Mouse (Mus musculus): ENCODE measurements at regions not wholly inside any gene's neighbourhood (a gene's known extent, or its start where the extent isn't known, plus 50 kb on each side); places are given as distances from the start of the nearest gene placed in this dataset.

DNA sequence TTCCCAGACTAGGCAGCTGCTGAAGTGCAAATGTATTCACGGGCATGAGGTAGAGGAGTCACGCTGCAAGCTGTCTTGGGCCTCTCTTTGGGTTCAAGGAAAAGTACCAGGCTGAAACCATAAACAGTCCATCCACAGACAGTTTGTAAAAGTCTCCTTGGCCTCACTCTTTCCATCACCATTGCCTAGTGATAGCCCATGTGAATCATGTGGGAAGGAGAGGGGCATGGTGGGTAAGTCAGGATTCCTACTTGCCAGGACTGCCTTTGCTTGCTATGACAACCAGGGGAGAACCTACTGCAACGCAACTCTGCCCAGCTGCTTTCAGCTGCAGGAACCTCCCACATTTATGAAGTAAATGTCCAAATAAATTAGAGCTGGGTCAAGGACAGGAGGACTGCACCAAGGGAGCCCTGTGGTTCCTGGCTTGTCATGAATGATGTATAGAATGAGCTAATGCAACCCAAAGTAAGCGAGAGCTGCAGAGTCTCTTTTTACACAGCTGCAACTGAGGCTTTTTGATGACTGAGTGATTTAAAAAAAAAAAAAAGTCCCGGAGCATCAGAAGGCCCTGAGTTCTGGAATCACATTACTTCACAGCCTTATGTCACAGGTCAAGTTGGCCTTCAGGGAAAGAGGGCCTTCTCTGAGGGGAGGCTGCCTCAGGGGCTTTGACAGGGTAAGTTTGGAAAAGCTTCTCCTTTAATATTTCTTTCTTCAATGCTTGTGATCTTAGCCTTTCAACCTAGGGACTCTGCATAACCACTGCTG lies 420.7 kb upstream of the Slc30a5 start:
- no peak for ATAC-seq (replicated peaks; ENCODE audit: insufficient number of reproducible peaks, low FRiP score, low TSS enrichment, poor library complexity, severe bottlenecking)

DNA sequence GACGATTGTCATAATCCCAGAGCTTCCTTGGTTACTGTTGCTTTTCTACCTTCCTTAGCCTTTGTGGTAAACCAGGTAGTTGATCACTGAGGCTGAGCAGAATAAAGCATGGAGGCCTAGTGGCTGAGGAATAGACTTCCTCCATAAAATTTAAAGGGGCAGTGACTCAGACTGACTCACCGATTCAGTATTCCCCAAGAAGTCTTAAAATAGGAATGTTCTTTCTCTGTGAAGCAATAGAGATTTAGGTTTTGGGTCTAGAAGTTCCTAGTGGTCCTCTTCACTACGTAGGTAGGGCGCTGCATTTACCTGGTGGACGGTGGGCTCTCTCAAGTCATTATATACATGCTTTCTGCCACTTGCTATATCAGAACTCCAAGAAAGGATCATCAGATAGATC lies 416.1 kb upstream of the Slc30a5 start:
- ATAC-seq (replicated peaks; ENCODE audit: insufficient number of reproducible peaks, low FRiP score, low TSS enrichment, poor library complexity, severe bottlenecking): no peak

DNA sequence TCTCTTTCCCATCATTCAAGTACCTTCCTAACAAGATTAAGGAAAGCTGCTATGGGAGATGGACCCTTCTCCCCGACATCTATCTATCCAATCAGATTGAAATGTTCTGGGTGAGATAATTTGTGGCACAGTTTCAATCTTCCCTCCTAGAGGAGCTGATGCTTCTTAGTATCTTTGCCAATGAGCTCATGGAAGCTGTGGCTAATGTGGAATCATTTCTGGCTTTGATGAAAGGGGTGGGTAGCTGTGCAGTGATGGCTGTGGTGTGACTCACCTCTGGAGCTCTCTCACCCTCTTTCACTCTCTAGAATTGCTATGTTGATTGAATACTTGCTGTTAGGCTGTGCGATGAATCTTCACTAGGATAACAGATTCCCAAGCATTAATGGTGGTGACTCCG lies 411.1 kb upstream of the Slc30a5 start:
- no peak for ATAC-seq (replicated peaks; ENCODE audit: insufficient number of reproducible peaks, low FRiP score, low TSS enrichment, poor library complexity, severe bottlenecking)

DNA sequence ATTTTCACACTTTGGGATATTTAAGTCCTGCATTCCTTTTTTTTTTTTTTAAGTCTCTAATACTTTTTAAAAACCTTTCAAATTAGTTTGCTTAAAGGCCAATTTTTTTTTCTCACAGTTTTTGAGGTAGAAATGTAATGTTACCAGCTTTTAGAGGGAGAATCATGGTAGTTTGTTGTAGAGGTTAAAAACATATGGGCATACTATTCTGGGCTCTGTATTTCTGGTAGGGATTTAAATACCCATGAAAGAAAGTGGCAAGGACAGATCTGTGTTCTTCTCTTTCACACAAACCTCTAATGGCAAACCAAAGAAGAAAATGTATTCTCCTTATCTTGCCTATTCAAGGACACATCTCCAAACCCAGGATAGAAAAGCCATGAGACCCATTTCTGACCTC lies 405.6 kb upstream of the Slc30a5 start:
- no peak for ATAC-seq (replicated peaks; ENCODE audit: insufficient number of reproducible peaks, low FRiP score, low TSS enrichment, poor library complexity, severe bottlenecking)

DNA sequence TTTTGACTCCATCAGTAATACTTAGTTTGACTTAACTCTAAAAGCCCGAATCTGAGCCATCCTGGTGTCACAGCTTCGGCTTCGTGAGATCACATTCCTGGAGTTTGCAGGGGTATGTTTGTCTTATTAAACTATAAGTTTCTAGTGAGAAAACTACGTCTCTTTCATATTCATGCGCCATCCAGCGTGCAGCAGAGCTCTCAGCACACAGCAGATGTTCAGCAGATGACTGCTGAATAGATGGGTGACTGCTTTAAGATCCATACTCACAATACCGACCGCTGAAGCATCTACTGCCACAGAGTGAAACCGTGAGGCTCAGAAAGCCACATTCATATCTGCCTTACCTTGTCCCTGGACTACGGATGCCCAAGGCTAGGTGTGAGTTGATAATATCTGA lies 403.8 kb upstream of the Slc30a5 start:
- ATAC-seq (replicated peaks; ENCODE audit: insufficient number of reproducible peaks, low FRiP score, low TSS enrichment, poor library complexity, severe bottlenecking): no peak

DNA sequence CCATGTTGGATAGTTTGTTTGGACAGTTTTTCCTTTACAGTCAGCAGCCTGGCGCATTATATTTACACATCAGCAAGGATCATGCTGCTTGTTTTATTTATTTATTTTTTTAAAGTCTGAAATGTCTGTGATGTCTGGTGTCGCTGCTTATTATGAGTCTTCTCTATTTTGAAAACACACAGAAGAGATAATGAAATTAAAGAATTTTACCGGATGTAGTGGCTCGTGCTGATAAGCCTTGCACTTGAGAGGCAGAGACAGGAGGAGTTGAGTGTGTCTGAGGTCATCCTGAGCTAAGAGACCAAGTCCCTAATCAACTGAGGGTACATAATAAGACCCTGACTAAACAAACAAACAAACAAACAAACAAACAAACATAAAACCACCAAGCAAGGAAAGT lies 402.6 kb upstream of the Slc30a5 start:
- no peak for ATAC-seq (replicated peaks; ENCODE audit: insufficient number of reproducible peaks, low FRiP score, low TSS enrichment, poor library complexity, severe bottlenecking)

DNA sequence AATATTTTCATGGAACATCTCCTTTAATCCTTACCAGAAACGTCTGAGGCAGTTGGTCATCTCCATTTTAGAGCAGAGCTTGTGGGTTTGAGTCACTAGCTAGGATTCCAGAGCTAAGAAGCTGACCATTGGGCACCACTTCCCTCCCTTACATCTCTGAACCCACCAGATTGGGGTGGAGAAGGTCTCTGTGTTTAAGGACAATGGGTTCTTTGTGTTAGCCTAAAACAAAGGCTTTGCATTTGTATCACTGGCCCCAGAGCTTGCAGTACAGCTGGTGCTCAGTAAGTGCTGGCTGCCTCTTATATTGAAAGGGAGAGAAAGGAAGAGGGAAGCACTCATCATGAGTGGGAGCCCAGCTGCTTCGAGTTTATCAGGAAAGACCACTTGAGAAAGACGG lies 401.9 kb upstream of the Slc30a5 start:
- ATAC-seq (replicated peaks; ENCODE audit: insufficient number of reproducible peaks, low FRiP score, low TSS enrichment, poor library complexity, severe bottlenecking): no peak

DNA sequence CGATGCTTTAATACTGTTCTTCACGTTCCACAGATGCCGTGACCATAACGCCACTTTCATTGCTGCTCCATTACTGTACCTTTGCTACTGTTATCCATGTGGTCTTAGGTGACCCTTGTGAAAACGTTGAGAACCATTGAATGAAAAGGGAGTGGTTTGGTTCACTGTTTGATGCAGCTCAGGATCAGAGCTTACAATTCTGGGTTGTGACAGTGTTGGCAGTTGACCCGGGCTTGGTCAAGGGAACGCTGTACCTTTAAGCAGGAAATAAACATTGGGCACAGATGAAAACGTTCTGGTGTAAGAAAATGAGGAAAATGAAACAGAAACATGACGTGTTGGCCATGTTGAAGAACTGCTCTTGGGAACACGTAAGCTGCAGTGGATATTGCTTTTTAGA lies 401.3 kb upstream of the Slc30a5 start:
- no peak for ATAC-seq (replicated peaks; ENCODE audit: insufficient number of reproducible peaks, low FRiP score, low TSS enrichment, poor library complexity, severe bottlenecking)

DNA sequence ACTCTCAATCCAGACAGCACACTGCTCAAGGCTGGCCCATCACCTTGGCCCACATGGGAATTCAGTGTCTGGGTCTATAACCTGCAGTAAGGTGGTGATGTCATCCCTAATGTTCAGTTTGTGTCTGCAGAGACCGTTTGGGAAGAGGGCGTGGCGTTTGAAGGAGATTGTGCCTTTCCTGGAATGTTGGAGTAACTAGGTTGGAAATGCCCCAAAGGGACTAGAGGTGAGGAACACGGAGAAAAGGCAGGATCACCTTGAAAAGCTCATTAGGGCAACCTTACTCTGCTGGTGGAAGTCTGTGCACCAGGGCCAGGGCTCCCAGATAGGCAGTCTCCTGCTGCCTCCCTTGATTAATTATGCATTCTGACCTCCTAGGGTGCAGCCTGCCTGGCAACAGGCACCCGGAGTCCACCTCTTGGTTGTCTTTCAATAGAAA lies 400.6 kb upstream of the Slc30a5 start:
- no peak for ATAC-seq (replicated peaks; ENCODE audit: insufficient number of reproducible peaks, low FRiP score, low TSS enrichment, poor library complexity, severe bottlenecking)

DNA sequence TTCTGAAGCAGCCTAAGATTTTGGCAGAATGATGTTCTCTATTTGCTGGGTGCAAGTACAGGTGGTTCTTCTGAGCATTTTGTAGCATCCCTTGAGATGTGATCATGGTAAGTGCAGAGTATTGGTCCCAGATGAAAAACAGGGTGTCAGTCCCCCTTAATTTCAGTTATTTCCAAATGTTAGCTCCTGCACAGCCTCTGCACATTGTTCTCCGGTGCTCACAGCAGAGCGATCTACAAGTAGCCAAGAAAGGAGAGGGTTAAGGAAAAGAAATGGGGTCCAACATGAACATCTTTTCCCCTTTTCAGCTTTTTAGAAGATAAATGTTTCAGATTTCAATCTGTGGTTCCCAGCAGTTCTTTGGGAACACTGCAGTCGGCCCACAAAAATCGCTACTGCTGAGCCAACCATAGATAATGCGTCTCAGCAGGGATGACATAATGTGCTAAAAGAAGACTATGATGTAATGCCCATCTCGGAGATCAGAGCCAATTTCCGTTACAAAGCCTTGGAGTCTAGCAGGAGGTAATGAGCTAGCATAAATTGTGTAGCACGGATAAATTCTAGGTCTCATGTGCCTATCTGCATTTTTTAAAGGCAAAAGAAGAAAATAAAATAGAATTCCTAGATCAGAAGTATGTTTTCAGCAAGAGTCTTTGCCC lies 400.1 kb upstream of the Slc30a5 start:
- ATAC-seq (replicated peaks; ENCODE audit: insufficient number of reproducible peaks, low FRiP score, low TSS enrichment, poor library complexity, severe bottlenecking): no peak

DNA sequence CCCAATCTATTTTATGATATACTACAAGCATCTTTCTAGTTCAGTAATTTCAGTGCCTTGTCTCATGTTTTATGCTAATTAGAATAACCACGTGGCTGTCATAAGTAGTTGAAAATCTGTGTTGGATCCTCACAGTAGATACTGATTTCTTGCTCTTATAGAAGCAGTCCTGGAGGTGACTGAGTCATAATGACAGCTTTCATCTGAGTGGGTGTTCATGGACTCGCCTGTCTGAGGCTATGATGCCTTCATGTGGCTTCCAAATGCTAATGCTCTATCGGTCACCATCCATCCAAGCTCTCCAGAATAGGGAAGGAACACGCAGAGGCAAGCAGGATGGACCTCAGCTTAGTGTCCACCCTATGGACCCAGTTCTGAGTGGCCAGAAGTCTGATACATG lies 396.6 kb upstream of the Slc30a5 start:
- ATAC-seq (replicated peaks; ENCODE audit: insufficient number of reproducible peaks, low FRiP score, low TSS enrichment, poor library complexity, severe bottlenecking): no peak

DNA sequence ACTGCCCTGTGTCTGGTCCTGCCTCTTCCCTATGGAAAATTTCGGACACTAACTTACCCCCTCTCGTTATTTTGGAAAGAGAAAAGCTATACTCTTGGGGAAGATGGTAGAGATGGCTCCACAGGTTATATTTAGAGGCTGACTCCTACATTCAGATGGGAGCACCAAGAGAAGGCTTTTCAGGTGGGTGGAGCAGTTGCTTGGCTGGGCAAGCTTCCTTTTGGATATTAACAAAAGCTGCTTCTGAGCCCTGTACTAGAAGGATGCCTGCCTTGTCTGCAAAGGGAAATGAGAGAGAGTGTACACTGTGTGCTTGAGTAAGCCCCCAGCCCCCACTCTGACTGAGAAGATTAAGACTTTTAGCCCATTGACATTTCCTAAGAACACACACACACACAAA lies 392.1 kb upstream of the Slc30a5 start:
- ATAC-seq (replicated peaks; ENCODE audit: insufficient number of reproducible peaks, low FRiP score, low TSS enrichment, poor library complexity, severe bottlenecking): no peak

DNA sequence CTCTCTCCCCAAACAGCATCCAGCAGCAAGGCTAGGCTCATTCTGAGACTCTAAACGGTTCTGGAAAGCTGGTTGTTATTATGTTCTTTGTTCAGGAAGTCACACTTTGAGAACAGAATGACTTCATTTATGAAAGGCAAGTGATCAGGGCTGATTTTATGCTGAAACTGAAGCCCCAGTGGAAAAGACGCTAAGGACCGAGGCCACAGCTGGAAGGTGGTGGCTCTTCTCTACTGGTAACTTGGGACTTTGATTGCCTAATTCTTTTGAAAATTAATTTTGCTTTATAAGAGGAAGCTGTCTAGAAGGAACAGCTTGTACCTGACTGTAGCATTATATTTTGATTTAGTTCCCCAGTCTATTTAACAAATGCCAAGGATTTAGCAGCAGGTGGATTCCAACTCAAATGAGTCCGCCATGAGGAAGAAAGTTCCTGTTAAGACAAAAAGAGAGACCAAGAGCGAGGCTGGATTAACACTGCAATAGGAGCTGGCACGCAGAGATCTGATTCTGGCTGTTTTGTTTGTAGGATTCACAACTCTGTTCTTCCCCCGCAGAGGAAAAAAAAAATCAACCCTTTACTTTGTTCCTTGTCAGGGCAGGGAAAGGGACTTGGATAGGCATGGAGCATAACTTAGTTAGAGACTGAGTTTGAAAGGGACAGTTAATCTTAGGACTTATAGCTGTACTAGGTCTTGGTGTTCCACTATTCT lies 388.3 kb upstream of the Slc30a5 start:
- ATAC-seq (replicated peaks; ENCODE audit: insufficient number of reproducible peaks, low FRiP score, low TSS enrichment, poor library complexity, severe bottlenecking): no peak

DNA sequence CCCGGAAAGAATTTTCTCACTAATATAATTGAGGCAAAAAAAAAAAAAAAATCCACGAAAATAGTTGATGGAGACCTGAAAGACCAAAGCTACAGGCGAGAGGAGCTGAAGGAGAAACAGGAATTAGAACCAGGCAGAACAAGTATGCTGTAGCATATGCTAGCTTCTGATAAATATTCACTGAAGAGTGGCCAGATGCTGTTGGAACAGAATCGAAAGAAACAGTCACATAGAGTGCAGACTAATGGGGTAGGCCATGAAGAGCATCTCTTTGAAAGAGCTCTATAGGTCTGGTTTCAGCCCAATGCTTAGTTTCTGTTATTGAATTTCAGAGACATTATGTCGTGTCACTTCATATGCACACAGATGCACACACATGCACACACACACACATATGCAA lies 386.3 kb upstream of the Slc30a5 start:
- ATAC-seq (replicated peaks; ENCODE audit: insufficient number of reproducible peaks, low FRiP score, low TSS enrichment, poor library complexity, severe bottlenecking): no peak

DNA sequence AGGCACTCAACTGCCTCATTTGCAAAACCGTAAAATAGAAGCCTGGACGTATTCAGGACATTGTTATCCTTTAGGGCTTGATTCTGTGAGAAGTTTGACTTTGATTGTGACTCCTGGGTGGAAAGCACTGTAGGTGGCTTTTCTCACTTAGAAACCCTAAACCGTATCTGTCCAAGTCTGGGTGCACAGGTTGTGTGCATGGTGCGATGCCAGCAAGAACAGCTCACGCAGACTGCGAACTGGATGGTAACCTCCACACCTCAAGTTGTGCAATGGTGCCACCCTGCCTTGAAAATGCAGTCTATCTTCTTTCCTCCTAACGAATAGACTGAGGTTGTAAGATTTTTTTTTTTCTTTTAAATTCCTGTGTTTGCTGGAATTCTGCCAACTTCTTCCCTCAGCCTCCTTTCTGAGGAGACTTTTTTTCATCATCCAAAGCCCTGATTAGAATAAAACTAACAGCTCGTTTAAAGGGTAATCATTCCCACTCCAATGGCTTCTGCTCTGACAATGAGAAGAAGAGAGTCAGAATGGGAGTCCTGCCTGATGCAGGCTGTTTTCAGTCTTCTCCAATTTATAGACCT lies 383.8 kb upstream of the Slc30a5 start:
- no peak for ATAC-seq (replicated peaks; ENCODE audit: insufficient number of reproducible peaks, low FRiP score, low TSS enrichment, poor library complexity, severe bottlenecking)

DNA sequence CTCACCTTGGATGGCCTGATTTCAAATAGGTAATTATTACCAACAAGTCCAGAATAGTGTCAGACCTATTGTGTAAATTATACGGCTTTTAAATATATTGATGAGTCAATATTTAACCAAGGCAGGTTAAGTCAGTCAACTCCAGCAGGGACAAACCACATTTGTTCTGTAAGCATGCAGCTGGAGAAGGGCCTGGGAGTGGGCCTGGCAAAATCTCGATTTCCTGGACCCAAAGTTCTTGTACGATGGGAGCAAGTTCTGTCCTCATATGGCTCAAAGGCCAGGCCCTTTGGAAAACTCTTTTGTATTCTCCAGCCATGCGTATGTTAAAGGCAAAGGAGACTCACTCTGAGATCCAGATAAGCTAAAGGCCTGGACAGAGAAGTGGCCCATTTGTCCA lies 383.2 kb upstream of the Slc30a5 start:
- ATAC-seq (replicated peaks; ENCODE audit: insufficient number of reproducible peaks, low FRiP score, low TSS enrichment, poor library complexity, severe bottlenecking): no peak

DNA sequence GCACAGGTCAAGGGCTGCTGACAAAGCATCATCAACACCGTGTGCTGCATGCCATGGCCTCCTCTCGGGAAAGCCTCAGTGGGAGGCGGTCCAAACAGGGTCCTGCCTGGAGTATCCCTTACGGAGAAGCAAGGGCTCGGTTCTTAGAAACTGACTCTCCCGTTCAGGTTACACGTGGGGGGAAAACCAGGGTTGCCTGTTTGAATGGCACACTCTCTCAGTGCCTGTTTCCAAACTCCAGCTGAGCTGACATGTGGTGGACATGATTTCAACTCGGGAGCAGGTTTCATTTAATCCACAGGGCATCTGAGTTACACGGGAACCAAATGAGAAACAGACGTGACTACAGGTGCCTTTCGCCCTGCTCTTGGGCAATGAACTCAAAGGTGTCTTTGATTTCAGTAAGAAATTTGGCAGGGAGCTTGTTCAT lies 382.6 kb upstream of the Slc30a5 start:
- no peak for ATAC-seq (replicated peaks; ENCODE audit: insufficient number of reproducible peaks, low FRiP score, low TSS enrichment, poor library complexity, severe bottlenecking)

DNA sequence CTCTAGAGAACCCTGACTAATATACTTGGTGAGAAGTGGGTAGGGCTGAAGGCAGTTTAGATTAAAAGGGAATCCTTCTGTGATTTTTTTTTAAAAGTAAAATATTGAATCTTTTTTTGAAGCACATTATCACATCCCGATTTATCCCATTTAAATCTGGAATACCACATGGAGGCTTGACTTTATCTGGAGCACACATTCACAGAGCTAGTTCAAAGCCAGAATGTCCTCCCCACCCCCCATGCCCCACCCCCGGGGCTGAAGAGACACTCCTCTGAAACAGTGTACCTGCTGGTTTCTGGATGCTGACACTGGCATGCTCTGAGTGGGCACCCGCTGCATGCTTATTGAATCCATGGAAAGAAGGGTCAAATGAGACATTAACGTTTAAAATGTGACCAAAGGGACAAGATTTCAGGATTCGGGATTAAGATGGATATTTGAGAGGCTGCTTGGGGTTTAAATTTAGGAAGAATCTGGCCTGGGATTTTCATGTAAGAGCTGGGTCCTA lies 382.0 kb upstream of the Slc30a5 start:
- no peak for ATAC-seq (replicated peaks; ENCODE audit: insufficient number of reproducible peaks, low FRiP score, low TSS enrichment, poor library complexity, severe bottlenecking)

DNA sequence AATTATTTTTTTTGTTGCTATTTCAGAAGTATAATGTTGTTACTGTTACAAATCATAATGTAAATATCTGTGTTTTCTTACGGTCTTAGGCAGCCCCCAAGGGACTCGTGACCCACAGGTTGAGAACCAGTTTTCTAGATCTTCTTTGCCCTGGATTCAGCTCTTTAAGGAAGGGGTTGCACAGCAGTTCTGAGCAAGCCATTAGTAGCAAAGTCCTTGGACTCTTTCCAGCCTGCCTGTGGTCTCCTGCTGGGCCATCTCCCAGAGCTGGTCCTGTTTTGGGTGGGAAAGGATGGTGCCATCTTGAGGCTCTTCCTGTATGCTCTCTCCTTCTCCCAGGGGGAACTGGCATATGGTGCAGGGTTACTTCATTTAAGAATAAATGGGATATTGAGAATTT lies 380.9 kb upstream of the Slc30a5 start:
- ATAC-seq (replicated peaks; ENCODE audit: insufficient number of reproducible peaks, low FRiP score, low TSS enrichment, poor library complexity, severe bottlenecking): no peak

Data from monocyte, adult 5-6 weeks (primary cell).